Mouse (Mus musculus) MN1 (cell line): ENCODE data around the gene Mest.

ENCODE experiments used
- DNase-seq: peaks from one replicate; pipeline ENCODE4 v3.0.0-alpha.2; 2016; ENCODE audit warnings: low spot score

The Mest gene

DNA sequence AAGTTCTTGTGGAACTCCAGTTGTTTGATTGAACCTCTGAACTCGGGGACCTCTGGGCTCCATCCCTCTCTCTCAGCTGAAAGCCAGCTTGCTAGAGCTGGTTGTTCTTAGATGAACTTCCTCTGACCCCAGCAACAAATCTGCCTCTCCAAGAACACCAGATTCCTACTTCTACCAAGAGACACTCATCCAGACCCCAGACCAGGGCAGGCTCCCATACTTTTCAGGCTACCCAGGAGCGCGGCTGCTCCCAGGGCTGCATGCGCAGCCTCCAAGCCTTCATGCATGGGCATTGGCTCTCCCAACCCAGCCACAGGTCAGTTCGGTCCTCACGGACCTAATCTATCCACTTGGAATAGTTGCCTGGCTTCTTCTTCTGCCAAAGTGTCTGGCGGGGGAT lies at the start of gene Mest:
Gene Mest (plus strand): TSS at position 217 of the 400 bp plus-strand sequence.
- no peak for DNase-seq

DNA sequence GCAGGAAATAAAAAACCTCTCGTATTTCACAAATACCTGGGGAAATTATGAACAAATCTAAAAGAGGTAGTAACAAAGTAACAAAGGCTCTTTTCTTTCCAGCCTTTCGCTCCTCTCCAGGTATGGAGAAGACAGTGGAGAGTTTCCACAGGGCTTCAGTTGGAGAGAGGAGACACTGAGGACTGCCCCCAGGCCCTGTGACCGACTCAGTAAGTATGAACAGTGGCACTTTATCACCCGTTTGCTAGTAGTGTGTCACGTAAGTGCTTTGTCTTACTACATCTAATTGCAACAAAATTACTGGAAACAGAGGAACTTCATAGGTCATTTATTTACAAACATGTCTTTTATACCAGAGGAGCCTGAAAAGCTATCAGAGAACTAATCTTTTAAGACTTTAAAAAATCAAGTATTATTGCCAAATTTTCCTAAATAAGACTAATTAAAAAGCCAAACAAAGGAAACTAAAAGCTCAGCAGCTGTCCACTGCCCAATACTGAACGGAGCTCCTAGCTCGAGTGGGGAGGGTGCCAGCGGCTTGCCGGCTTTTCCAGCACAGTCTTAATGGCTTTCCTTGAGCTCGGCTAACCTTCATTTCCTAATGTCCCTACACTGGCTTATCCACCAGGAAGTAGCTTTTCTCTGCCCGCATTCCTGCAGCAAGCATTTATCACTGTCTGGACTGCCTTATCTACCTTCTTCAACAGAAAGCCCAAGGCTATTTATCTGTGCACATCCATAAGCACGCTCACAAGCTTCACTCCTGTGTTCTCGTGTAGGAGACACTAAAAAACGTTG lies 49.4 kb upstream of the Mest start:
- peak; percentile 41 for DNase-seq

DNA sequence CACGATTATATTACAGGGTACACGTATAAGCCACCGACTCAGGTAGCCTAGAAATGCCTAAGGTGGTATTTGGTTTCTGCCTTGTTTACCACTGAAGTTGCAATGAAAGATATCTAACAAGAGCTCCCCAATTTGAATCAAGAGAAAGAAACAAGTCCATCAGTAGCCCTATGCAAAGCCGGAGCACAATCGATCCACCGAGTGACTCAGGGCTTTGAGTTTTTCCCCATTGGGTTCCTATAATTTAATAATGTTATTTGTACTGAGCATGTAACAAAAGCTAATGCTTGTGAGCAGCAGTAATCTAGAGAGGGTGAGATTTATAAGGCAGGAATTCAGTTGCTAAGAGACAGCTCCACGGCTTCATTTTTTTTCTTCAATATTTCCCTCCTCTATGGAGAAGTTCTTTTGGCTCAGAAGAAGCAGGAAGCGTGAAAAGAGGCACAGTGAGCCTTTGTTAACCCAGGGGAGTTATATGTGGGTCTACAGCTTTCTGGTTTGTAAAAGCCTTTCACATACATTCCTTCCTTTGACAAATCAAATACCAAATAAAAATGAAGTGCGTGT lies 48.5 kb upstream of the Mest start:
- peak; percentile 60 for DNase-seq

DNA sequence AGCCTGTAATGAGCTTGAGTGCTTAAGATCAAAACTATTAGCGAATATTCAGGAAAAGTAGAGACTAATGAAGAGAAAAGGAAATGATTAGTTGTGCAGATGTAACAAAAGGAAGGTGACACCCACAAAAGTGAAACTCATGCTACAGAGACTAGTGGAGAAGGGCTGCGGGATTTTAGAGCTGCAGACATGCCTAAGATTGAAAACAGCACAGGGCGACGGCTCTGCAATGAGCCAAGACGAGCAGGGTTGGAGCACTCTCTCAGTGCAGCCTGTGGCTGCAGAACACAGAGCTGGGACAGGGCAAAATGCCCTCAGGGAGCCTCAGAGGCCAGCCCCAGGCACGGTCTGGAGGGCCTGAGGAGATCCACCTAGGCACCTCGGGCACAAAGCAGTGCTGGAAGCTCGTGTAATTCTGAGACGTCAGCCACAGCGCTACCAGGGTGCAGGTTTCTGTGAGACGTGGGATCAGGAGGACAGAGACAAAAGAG lies 48.0 kb upstream of the Mest start:
- peak; percentile 51 for DNase-seq

DNA sequence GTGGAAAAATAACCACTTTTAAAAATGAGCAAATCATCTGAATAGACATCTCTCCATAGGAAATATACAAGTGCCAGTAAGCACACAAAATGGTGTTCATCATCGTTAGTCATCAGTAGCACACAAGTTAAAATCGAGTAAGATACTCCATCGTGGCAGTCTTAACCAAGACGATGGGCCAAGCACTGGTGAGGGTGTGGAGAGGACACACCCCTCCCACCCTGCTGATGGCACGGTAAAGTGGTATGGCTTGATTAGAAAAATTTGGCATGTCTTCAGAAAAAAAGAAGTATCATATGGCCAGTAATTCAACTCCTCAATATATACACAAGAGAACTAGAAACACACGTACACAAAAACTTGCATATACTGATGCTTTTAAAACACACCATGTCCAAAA lies 46.8 kb upstream of the Mest start:
- DNase-seq: no peak

DNA sequence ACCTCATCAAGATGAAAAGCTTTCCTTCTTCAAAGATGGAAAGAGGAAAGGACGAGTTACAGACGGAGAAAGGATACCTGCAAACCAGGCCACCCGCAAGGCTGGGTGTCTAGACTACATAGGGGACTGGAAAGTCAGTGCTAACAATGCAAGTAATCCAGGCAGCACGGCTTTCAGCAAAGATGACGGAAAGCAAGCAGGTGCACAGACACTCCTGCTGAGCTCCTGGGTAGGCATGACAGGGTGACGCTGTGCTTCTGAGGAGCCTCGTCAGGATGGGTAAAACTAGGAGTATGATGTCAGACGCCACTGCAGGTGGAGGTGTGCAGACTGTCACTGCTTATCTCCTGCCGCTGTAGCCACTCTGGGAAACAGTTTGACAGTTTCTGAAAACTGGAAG lies 45.8 kb upstream of the Mest start:
- DNase-seq: no peak

DNA sequence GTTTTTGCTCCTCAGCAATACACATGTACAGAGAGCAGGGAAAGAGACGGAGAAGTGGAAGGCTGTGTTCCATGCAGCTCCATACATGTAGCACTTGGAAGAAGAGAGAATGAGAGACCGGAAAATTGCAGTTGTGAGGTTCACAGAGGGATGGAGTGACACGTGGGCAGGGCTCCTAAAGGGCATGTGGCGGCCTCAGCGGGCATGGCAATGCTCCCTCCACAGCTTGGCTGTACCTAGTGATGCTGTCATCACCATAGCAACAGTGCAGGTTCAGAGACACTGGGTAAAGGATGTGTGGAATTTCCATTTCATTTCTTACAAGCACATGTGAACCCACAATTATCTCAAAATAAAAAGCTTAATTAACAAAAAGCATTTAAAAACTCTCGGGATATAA lies 44.9 kb upstream of the Mest start:
- DNase-seq: peak; percentile 23

DNA sequence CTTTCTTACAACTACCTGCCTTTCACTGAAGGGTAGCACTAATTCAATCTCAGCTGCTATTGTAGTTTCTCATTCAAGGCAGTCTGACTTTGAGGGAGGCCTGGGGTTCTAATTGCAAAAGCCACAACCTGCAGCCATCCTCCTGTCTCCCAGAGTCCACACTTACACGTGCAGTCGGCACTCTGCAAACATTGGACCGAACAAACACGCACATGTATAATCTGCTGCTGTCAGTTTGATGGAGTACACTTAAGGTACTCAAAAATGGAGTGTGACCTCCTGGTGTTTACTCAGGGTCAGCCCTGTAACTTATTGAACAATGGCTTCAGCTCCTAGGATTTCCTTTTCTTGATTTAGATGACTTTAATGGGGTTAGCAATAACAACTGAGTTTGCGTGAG lies 43.8 kb upstream of the Mest start:
- DNase-seq: no peak

DNA sequence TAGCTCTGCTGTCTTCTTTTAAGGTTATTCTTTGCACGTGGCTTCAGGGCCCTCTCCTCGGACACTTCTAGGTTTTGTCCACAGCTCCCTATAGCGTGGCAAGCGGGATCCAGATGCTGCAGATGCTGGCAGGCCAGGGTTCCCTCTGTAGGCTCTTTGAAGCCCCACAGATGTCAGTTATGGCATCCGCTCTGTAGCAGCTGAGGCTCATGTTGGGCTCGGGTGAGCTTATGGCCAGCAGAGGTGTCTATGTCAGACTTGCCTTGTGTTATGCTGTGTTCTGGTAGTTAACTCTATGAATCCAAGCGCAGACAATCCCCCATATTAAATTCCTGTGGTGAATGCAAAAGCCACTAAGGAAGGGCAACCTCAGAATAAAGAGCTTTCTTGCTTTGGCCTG lies 42.9 kb upstream of the Mest start:
- DNase-seq: no peak

DNA sequence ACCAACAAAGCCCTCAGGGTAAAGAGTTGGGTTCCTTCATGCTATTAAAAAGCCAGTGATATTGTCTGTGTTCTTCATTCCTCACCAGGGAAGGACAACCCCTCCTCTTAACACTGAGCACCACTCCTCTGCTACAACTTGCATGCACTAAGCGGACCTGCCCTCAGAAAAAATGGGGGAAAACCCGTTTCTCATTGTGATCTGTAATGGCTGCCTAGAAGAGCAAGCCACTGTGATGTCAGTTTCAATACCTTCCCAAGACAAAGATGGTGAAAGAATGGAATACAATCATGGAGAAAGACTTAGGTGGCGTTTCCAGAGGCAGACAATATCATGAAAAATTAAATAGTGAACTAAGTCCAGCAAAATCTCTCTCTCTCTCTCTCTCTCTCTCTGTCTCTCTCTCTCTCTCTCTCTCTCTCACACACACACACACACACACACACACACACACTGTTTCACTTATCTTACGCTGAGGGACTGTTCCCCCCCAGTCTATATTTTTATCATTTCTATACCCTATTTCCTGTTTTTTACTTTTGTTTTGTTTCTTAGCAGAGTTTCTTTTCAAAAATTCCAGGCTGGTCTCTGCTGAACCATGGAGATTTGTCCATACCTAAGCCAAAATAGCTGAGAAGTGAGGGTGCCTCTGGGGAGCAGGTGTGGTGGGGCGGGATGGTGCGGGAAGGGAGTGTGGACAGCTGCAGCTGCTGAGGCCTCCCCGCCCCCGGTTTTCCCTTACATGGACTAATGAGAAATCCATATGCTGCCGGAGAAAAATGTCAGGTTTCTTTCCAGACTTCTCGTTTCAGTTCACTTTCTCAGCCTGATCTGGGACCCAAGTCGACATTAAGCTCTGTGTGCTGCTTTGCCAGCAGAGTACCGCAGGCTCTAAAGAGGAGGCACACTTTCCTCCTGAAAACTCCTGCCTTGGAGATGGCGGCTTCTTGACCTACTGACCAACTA lies 41.1 kb upstream of the Mest start:
- no peak for DNase-seq

DNA sequence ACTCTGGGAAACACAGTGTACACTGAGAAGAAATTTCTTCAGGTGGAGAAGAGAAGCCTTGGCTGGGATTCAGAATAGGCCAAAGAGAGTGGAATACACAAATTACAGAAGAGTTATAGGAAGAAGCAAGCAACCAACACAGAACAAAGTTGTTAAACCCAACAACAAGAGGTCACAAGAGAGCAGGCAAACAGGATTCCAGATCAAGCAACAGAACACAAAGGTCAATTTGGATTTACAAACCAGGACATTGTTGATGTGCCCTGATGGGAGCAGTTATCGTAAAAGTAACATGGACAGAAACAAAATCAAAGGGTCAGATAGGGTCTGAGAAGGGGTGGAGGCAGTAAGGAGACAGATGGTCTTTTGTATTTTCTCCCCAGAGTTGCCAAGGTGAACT lies 38.8 kb upstream of the Mest start:
- DNase-seq: no peak

DNA sequence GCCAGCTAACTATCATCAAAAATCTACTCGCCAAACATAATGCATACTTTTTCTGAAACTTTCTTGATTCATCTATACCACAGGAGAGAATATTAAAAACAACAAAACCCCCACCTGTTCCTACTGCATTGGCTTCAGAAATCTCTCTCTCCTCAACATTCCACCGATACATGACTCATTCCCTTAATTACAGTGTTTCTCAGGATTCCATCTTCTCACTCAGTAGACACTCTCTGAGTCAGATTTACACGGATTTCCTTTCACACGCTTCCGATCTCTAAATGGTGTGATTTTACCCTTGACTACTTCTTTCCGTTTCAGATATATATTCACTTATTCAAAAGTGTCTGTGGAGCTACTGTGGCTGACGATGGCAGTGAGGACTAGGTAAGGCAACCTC lies 36.1 kb upstream of the Mest start:
- no peak for DNase-seq

DNA sequence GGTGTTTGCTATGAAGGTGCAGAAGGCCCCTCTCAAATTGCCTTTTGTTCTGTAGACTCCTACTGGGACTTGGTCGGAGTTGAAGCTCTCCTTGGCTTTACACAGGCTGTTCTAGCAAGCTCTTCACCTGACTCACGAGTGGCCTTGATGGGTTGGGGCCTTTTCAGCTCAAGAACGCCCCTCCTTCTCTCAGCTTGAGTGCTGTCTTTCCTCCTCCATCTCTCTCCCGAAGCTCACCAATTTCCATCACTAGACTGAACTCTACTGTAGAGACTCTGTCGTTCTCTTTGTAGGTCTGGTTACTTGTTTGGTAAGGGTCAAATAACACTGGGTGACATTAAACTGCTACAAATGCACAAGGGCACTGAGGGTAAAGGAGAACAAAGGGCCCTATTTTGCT lies 30.5 kb upstream of the Mest start:
- DNase-seq: peak; percentile 21

DNA sequence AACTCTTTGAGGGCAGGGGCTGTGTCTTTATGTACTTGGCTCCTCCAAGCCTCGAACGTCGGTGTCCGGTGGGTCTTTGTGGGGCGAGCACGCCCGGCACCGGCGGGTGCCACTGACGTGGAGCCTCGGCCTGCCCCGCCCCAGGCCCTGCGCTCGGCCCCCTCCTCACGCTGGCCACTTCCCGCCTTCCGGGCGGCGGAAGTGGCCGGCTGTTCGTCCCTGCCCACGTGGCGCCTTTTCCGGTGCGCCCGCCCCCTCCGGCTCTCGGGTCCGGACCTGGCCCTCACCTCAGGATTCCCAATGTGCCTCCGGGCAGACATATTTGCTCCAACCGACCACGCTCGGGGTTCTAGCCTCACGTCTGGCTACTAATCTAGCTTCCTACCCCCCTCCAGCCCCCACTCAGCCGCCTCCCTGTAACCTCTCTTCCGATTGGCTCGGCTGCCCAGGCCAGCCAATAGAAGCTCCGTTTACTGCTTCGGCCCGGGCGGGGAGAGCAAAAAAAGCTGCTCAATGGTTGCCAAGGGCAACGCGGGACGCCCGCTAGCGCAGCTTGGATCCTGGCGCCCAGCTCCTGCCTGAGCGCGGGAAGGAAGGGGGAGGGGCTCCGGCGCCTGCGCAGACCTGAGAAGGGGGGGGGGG lies 29.9 kb upstream of the Mest start, which contains the start of gene Cep41:
Gene Cep41 (minus strand): TSS at position 400 of the 642 bp plus-strand sequence.
- peak; percentile 96 for DNase-seq

DNA sequence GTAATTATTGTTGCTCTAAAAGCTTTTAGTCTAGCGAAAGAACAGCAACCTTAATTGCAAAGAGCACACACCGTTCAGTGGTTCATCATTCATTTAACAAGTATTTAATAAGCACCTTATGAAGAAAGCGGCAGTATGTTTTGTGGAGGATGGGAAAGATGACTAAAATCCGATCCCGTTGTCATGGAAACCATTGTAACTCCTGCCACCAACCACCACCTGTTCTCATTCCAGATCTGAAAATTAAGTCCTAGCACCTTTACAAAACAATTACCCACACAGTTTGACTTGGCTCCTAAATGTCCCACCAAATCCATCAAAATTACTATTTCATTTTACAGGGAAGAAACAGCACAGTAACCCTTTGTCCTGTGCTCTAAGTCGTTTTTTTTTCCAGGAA lies 29.1 kb upstream of the Mest start:
- no peak for DNase-seq

DNA sequence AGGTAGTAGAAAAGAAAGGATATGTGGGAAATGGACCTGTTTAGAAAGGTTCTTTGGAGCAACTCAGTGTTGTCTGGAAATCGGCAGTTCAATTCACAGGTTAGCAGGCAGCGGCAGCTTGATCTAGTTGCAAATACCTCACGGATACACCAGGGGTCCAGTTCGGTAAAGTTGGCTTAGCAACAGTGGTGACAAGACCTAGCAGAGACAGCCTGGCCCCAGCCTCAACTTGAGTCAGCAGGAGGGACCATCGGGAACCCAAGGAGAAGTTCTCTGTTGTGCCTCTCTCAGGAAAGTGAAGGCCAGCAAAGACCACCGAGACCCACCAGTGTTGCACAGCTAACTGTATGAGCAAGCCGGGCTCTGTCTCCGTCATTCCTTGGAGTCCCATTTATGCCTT lies 28.2 kb upstream of the Mest start:
- no peak for DNase-seq

DNA sequence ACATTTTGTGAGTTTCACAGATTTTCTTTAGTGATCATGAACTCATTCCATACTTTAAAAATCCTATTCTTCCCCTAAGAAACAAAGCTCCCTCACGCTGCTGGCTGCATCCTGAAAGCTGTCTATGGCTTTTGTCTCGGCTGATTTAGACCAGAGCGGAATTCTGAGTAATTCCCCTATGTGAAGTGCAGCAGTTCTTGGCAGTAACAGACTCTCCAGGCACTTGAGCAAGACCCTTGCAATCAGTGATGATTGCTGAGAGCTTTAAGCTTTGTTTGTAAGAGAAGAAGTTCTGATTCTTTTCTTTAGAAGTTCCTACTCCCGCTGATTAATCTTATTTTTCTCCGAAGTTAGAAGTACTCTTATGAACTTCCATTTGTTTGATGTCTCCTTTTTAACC lies 25.9 kb upstream of the Mest start:
- DNase-seq: peak; percentile 33

DNA sequence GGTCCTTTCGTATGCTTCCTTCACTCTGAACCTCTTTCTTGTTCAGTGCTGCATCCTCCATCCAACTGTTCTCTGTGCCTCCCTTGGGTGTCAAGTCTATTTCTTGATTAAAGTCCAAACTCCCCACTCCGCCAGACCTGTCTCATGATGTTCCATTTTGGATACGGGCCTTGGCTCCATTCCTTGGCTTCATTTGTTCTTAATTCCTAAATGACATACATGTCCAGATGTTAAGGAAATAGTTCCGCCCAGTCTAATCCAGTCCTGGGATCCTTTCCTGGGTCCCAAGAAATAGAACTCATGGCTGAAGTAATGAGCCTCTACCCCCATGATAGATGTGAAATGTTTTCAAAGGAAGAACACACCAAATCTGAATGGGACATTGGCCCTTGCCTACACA lies 25.3 kb upstream of the Mest start:
- no peak for DNase-seq

DNA sequence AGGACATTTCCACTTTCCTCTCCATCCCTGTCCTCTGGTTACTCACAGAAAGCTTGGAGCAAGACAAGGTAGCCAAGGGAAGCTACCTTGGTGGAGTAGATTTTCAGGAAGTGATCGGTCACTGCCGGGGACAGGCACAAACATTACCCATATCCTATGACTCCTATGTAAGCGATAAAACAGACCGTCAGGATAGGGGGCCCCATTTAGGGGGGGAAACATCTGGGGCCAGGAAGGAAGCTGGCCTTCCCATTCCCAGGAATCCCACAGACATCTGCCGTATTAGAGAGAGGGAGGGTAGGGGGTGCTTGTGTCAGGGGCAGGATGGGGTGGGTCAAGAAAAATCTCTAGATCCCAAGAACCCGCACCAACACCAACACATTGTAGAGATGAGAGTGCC lies 23.2 kb upstream of the Mest start:
- no peak for DNase-seq

DNA sequence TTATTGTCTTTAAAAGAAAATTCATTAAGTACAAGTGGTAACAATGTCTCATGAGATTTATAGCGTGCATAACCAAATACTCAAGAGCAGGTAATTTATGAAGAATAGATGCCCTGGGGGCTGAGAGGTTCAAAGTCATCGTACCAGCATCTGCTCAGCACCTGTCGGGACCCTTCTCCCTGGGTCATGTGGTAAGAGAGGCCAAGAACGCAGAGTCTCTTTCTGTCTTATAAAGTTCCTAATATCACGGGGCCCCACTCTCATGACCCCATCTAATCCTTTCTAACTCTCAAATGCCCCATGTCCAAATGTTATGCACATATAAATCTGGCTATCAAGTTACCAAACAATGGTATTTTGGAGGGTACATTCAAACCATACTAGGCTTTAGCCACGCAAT lies 20.5 kb upstream of the Mest start:
- no peak for DNase-seq

DNA sequence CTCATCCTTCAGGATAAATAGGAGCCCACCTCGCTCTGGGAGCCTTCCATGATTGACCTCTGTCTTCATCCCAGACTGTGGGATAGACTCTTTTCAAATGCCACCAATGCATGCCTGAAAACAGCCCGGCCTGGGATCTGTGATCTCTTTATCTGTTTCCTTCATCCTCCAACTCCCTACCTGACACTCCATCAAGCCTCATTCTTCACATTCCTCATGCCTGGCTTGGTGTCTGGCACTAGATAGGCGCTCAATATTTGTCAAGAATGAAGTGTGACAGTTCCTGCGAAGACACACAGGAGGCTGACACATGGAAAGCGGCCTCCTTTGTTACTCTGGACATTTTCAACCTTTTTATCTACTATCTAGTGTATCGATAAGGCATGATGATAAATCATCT lies 19.9 kb upstream of the Mest start:
- DNase-seq: no peak

DNA sequence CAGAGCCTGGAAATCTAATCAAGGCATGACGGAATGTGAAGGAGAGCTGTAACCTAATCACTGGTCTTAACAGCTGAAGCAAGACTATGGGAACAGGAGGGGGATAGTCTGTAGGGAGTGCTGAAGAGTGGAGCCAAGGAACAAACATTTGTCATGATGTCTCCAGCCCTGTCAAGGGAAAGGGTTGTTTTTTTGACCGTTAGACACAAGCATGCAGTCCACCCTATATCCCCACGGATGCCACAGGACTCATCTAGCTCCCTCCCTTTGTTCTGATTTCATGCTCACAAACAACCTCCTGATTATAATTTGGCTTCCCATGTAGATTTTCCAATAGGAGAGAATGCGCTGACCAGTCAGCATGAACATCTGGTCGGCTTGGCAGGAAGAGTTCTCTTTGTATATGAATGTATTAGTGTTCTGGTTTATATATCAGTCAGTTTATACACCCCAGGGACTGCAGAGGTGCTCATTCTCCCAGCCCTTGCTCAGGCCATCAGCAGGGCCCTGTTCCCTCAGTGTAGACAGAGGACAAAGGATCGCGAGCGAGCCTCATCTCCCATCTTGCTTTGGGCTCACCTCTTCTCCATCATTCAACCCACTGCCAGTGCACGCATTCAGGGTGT lies 19.3 kb upstream of the Mest start:
- DNase-seq: peak; percentile 52
